Comparison of ENCODE assay signal across 26 mouse cellular contexts in genomic region chr1:52141482-52141881, GRCm38 (mm10). TPM values are rescaled to one million over a fixed set of nuclear protein-coding genes. Genes with fewer than 3 reads are reported as not detected.
DNase-seq lines count a peak whose midpoint lies in the region; ATAC-seq and TF ChIP-seq lines count a peak whose summit lies in the region.
"Had no signal": no experiment of that assay in that cellular context is flagged by ENCODE, and none has a peak within 500 bp of the region (broad histone marks: within the 10 kb centered on the region; RNA-seq: fewer than 3 reads in every experiment).

No protein-coding gene starts in this region.

- TF ChIP-seq EP300 in liver, postnatal 0 days (IDR thresholded peaks at IDR 0.05; ENCODE audit: low read depth), result no peak

- no peaks in the 10 kb centered on the region for H3K9me3 ChIP-seq in liver, postnatal 0 days (ENCODE audit: low read length)
- H3K9me3 ChIP-seq: embryonic facial prominence, embryonic 10.5 days; forebrain, embryonic 10.5 days; G1E; hindbrain, embryonic 15.5 days; lung, embryonic 15.5 days had no signal

- peak; percentile 53 for DNase-seq in adrenal gland, postnatal 14 days
- DNase-seq in adrenal gland, adult 8-10 months, result no peak
- no peak for DNase-seq in liver, postnatal 0 days
- DNase-seq in liver, result no peak
- no peak for DNase-seq in c-Kit-positive CD71-positive TER-119-positive erythroid progenitor cells, embryonic 14.5 days (ENCODE audit: low spot score)
- DNase-seq in gastrocnemius, adult 8-10 months (ENCODE audit: low spot score in 2 of 2), result no peak
- DNase-seq: cerebellum, adult 9-11 months; gastrocnemius, postnatal 36 days; heart, postnatal 4 days; kidney, adult 8-10 months; kidney, postnatal 10 days; thymus, adult 18-20 months; thymus, postnatal 36 days had no signal

- no peak for TF ChIP-seq POLR2A in bone marrow macrophage, adult 2 months (IDR thresholded peaks at IDR 0.05; ENCODE audit: borderline replicate concordance, low read depth, low read length)

- H3K9ac ChIP-seq in liver, postnatal 0 days (replicated peaks), result no peak overlapping the region
- H3K9ac ChIP-seq: hindbrain, embryonic 15.5 days; liver, embryonic 14.5 days; lung, embryonic 15.5 days had no signal

- H3K27ac ChIP-seq in liver, postnatal 0 days (ENCODE audit: low read depth), result peak overlapping the region; percentile 22; the same call in 1 of the 2 replicates
- H3K27ac ChIP-seq in bone marrow macrophage, adult 2 months (ENCODE audit: insufficient read depth, low read depth, low read length), result peak overlapping the region; percentile 30
- H3K27ac ChIP-seq: embryonic facial prominence, embryonic 10.5 days; forebrain, embryonic 10.5 days; hindbrain, embryonic 15.5 days; left cerebral cortex, adult 2 months; liver, embryonic 14.5 days; lung, embryonic 15.5 days; macrophage had no signal

- no peak for ATAC-seq in liver, postnatal 0 days
- ATAC-seq: forebrain, embryonic 16.5 days; Patski had no signal

- H3K27me3 ChIP-seq in liver, postnatal 0 days (ENCODE audit: insufficient read depth, low read length), result no peaks in the 10 kb centered on the region
- H3K27me3 ChIP-seq: hindbrain, embryonic 15.5 days; lung, embryonic 15.5 days; Patski had no signal

- WGBS in liver, postnatal 0 days (ENCODE audit: insufficient replicate concordance), result 50% methylated on average over 3 of the region's 3 CpGs

- H3K4me3 ChIP-seq in liver, postnatal 0 days (ENCODE audit: low read depth, low read length), result no peak overlapping the region
- H3K4me3 ChIP-seq in bone marrow macrophage, adult 2 months (ENCODE audit: insufficient read depth, low read length), result no peak overlapping the region
- H3K4me3 ChIP-seq: embryonic facial prominence, embryonic 10.5 days; forebrain, embryonic 10.5 days; hindbrain, embryonic 15.5 days; left cerebral cortex, adult 2 months; lung, embryonic 15.5 days had no signal

- H3K4me1 ChIP-seq in liver, postnatal 0 days (ENCODE audit: insufficient read depth), result no peaks in the 10 kb centered on the region
- peaks cover 11% of the 10 kb centered on the region for H3K4me1 ChIP-seq in bone marrow macrophage, adult 2 months (ENCODE audit: control insufficient read depth, insufficient read depth, low read length)
- H3K4me1 ChIP-seq: hindbrain, embryonic 15.5 days; lung, embryonic 15.5 days had no signal

- H3K36me3 ChIP-seq in liver, postnatal 0 days (replicated peaks; ENCODE audit: insufficient read depth, low read length), result peaks cover 94% of the 10 kb centered on the region

- TF ChIP-seq CTCF in liver, postnatal 0 days (IDR thresholded peaks at IDR 0.05; ENCODE audit: low read depth), result no peak
- no peak for TF ChIP-seq CTCF in bone marrow macrophage, adult 2 months (IDR thresholded peaks at IDR 0.05; ENCODE audit: low read depth, low read length)

- H3K4me2 ChIP-seq in liver, postnatal 0 days (ENCODE audit: low read depth, low read length), result no peak overlapping the region
- H3K4me2 ChIP-seq: heart, embryonic 11.5 days; hindbrain, embryonic 15.5 days; lung, embryonic 15.5 days; midbrain, embryonic 11.5 days had no signal

RNA-seq across cellular contexts. Expression of gene Stat1, which starts 22.2 kb away (rescaled TPM):
- 56.4 and 56.9 TPM in 2 replicates for total RNA-seq in adrenal gland, postnatal 14 days (2021)
- total RNA-seq in adrenal gland, adult 8-10 months (2022), result 100 to 1,000 TPM in 1 of 4 experiments, 10 to 100 TPM in 3; 67.0 to 111 (median 83.5) TPM
- polyA plus RNA-seq in liver, postnatal 0 days (2015; fragmentation: Nextera tagmentation; extraction: Ambion mirVana), result 31.2 and 33.7 TPM in 2 replicates
- 127 and 140 TPM in 2 replicates for polyA plus RNA-seq in bone marrow macrophage, adult 2 months (2012; ENCODE audit: insufficient read depth, insufficient read length, missing spikeins)
- 10 to 100 TPM; 10.5 to 13.0 (median 11.3) TPM for total RNA-seq in gastrocnemius, adult 8-10 months (2022)
